Mouse (Mus musculus): ENCODE data around the gene Itprid2. TPM values are rescaled to one million over a fixed set of nuclear protein-coding genes. Genes with fewer than 3 reads are reported as not detected.

Itprid2 gene
- polyA plus RNA-seq, 1 experiment = 13.4 TPM

GRCm38 (mm10) chr2:79603363-79603762 lies 31.8 kb upstream of the Itprid2 start:
- no peak overlapping the region for H3K4me3 ChIP-seq (ENCODE audit: low read depth, low read length)
- no peaks in the 10 kb centered on the region for H3K4me1 ChIP-seq (ENCODE audit: control insufficient read depth, insufficient read depth, low read length)
- TF ChIP-seq CTCF (IDR thresholded peaks at IDR 0.05; ENCODE audit: low read depth, low read length) = no peak
- no peak for TF ChIP-seq POLR2A (IDR thresholded peaks at IDR 0.05; ENCODE audit: insufficient read depth, low read length)
- TF ChIP-seq EP300 (IDR thresholded peaks at IDR 0.05; ENCODE audit: insufficient read depth, low read depth, low read length) = no peak
- no peak overlapping the region for H3K9ac ChIP-seq (ENCODE audit: low read depth, poor library complexity, severe bottlenecking)
- H3K36me3 ChIP-seq (ENCODE audit: control insufficient read depth, insufficient read depth, low read length, poor library complexity, severe bottlenecking) = no peaks in the 10 kb centered on the region
- H3K27me3 ChIP-seq (ENCODE audit: control insufficient read depth, insufficient read depth, low read length, poor library complexity, severe bottlenecking) = no peaks in the 10 kb centered on the region
- no peak overlapping the region for H3K27ac ChIP-seq (ENCODE audit: insufficient read depth, low read length)
- no peaks in the 10 kb centered on the region for H3K9me3 ChIP-seq (replicated peaks; ENCODE audit: control insufficient read depth, insufficient read depth, low read length, poor library complexity, severe bottlenecking)

- no peaks in the 10 kb centered on the region for H3K9me3 ChIP-seq (replicated peaks; ENCODE audit: control insufficient read depth, insufficient read depth, low read length, poor library complexity, severe bottlenecking)
- TF ChIP-seq POLR2A (IDR thresholded peaks at IDR 0.05; ENCODE audit: insufficient read depth, low read length) (no peak), EP300 (IDR thresholded peaks at IDR 0.05; ENCODE audit: insufficient read depth, low read depth, low read length) (no peak), CTCF (IDR thresholded peaks at IDR 0.05; ENCODE audit: low read depth, low read length) (no peak)
- H3K27ac ChIP-seq (ENCODE audit: insufficient read depth, low read length) = no peak overlapping the region
- H3K27me3 ChIP-seq (ENCODE audit: control insufficient read depth, insufficient read depth, low read length, poor library complexity, severe bottlenecking) = no peaks in the 10 kb centered on the region
- no peak overlapping the region for H3K9ac ChIP-seq (ENCODE audit: low read depth, poor library complexity, severe bottlenecking)
- no peaks in the 10 kb centered on the region for H3K36me3 ChIP-seq (ENCODE audit: control insufficient read depth, insufficient read depth, low read length, poor library complexity, severe bottlenecking)
- H3K4me1 ChIP-seq (ENCODE audit: control insufficient read depth, insufficient read depth, low read length) = no peaks in the 10 kb centered on the region
- H3K4me3 ChIP-seq (ENCODE audit: low read depth, low read length) = no peak overlapping the region
These were observed 29.1 kb upstream of the Itprid2 start for GRCm38 (mm10) chr2:79606033-79606432.

GRCm38 (mm10) chr2:79607181-79607580 lies 28.0 kb upstream of the Itprid2 start:
- Histone ChIP-seq H3K9ac (ENCODE audit: low read depth, poor library complexity, severe bottlenecking) (no peak overlapping the region), H3K27me3 (ENCODE audit: control insufficient read depth, insufficient read depth, low read length, poor library complexity, severe bottlenecking) (no peaks in the 10 kb centered on the region), H3K27ac (ENCODE audit: insufficient read depth, low read length) (no peak overlapping the region), H3K36me3 (ENCODE audit: control insufficient read depth, insufficient read depth, low read length, poor library complexity, severe bottlenecking) (no peaks in the 10 kb centered on the region), H3K4me1 (ENCODE audit: control insufficient read depth, insufficient read depth, low read length) (no peaks in the 10 kb centered on the region), H3K9me3 (replicated peaks; ENCODE audit: control insufficient read depth, insufficient read depth, low read length, poor library complexity, severe bottlenecking) (no peaks in the 10 kb centered on the region), H3K4me3 (ENCODE audit: low read depth, low read length) (no peak overlapping the region)
- no peak for TF ChIP-seq CTCF (IDR thresholded peaks at IDR 0.05; ENCODE audit: low read depth, low read length)
- TF ChIP-seq EP300 (IDR thresholded peaks at IDR 0.05; ENCODE audit: insufficient read depth, low read depth, low read length) = no peak
- no peak for TF ChIP-seq POLR2A (IDR thresholded peaks at IDR 0.05; ENCODE audit: insufficient read depth, low read length)

GRCm38 (mm10) chr2:79608301-79609074 lies 26.7 kb upstream of the Itprid2 start:
- no peak overlapping the region for H3K27ac ChIP-seq (ENCODE audit: insufficient read depth, low read length)
- H3K27me3 ChIP-seq (ENCODE audit: control insufficient read depth, insufficient read depth, low read length, poor library complexity, severe bottlenecking) = no peaks in the 10 kb centered on the region
- H3K4me3 ChIP-seq (ENCODE audit: low read depth, low read length) = no peak overlapping the region
- TF ChIP-seq CTCF (IDR thresholded peaks at IDR 0.05; ENCODE audit: low read depth, low read length) (no peak), EP300 (IDR thresholded peaks at IDR 0.05; ENCODE audit: insufficient read depth, low read depth, low read length) (no peak), POLR2A (IDR thresholded peaks at IDR 0.05; ENCODE audit: insufficient read depth, low read length) (no peak)
- no peaks in the 10 kb centered on the region for H3K36me3 ChIP-seq (ENCODE audit: control insufficient read depth, insufficient read depth, low read length, poor library complexity, severe bottlenecking)
- H3K9ac ChIP-seq (ENCODE audit: low read depth, poor library complexity, severe bottlenecking) = no peak overlapping the region
- no peaks in the 10 kb centered on the region for H3K4me1 ChIP-seq (ENCODE audit: control insufficient read depth, insufficient read depth, low read length)
- H3K9me3 ChIP-seq (replicated peaks; ENCODE audit: control insufficient read depth, insufficient read depth, low read length, poor library complexity, severe bottlenecking) = no peaks in the 10 kb centered on the region

GRCm38 (mm10) chr2:79610894-79611293 lies 24.3 kb upstream of the Itprid2 start:
- no peaks in the 10 kb centered on the region for H3K4me1 ChIP-seq (ENCODE audit: control insufficient read depth, insufficient read depth, low read length)
- no peak overlapping the region for H3K27ac ChIP-seq (ENCODE audit: insufficient read depth, low read length)
- H3K9me3 ChIP-seq (replicated peaks; ENCODE audit: control insufficient read depth, insufficient read depth, low read length, poor library complexity, severe bottlenecking) = no peaks in the 10 kb centered on the region
- TF ChIP-seq CTCF (IDR thresholded peaks at IDR 0.05; ENCODE audit: low read depth, low read length) (no peak), EP300 (IDR thresholded peaks at IDR 0.05; ENCODE audit: insufficient read depth, low read depth, low read length) (no peak), POLR2A (IDR thresholded peaks at IDR 0.05; ENCODE audit: insufficient read depth, low read length) (no peak)
- H3K36me3 ChIP-seq (ENCODE audit: control insufficient read depth, insufficient read depth, low read length, poor library complexity, severe bottlenecking) = no peaks in the 10 kb centered on the region
- no peak overlapping the region for H3K9ac ChIP-seq (ENCODE audit: low read depth, poor library complexity, severe bottlenecking)
- no peaks in the 10 kb centered on the region for H3K27me3 ChIP-seq (ENCODE audit: control insufficient read depth, insufficient read depth, low read length, poor library complexity, severe bottlenecking)
- no peak overlapping the region for H3K4me3 ChIP-seq (ENCODE audit: low read depth, low read length)

- TF ChIP-seq CTCF (IDR thresholded peaks at IDR 0.05; ENCODE audit: low read depth, low read length) (no peak), POLR2A (IDR thresholded peaks at IDR 0.05; ENCODE audit: insufficient read depth, low read length) (no peak), EP300 (IDR thresholded peaks at IDR 0.05; ENCODE audit: insufficient read depth, low read depth, low read length) (no peak)
- no peaks in the 10 kb centered on the region for H3K27me3 ChIP-seq (ENCODE audit: control insufficient read depth, insufficient read depth, low read length, poor library complexity, severe bottlenecking)
- H3K9me3 ChIP-seq (replicated peaks; ENCODE audit: control insufficient read depth, insufficient read depth, low read length, poor library complexity, severe bottlenecking) = no peaks in the 10 kb centered on the region
- H3K4me1 ChIP-seq (ENCODE audit: control insufficient read depth, insufficient read depth, low read length) = no peaks in the 10 kb centered on the region
- H3K36me3 ChIP-seq (ENCODE audit: control insufficient read depth, insufficient read depth, low read length, poor library complexity, severe bottlenecking) = no peaks in the 10 kb centered on the region
- H3K9ac ChIP-seq (ENCODE audit: low read depth, poor library complexity, severe bottlenecking) = no peak overlapping the region
- no peak overlapping the region for H3K4me3 ChIP-seq (ENCODE audit: low read depth, low read length)
- H3K27ac ChIP-seq (ENCODE audit: insufficient read depth, low read length) = no peak overlapping the region
These were observed 17.0 kb upstream of the Itprid2 start for GRCm38 (mm10) chr2:79618145-79618544.

Measured in ES-Bruce4 (cell line).